In the genomic region with DNA sequence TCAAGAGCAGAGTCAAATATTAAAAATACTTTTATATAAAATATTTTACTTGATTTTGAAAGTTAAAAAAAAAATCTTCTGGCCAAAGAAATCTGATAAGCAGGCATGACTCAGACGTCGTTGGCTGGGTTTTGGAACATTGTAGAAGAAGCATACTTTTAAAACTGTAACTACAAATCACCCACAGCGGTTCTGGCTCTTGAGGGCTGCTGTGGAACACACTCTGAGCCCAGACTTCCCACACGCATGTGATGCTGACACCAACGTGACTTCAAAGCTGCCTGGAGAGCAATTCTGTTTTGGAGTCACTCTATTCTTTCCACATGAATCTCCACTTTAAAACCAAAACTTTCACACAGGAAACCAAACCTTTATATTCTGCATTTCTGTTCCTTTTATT, we compare ENCODE assay signal across 14 mouse cellular contexts.
DNase-seq lines count a peak whose midpoint lies in the region; ATAC-seq lines count a peak whose summit lies in the region.
"Had no signal": no experiment of that assay in that cellular context is flagged by ENCODE, and none has a peak within 500 bp of the region (broad histone marks: within the 10 kb centered on the region; RNA-seq: fewer than 3 reads in every experiment).

No protein-coding gene starts in this region.

- ATAC-seq in hematopoietic stem cell, adult 5-6 weeks (replicated peaks in 1 of 2; ENCODE audit: insufficient read depth in 1 of 2, low FRiP score in 2 of 2, low TSS enrichment in 1 of 2, low read depth in 1 of 2, poor library complexity in 2 of 2, severe bottlenecking in 2 of 2) = peak; percentile 64 to 78; a peak in 3 of 4 replicates
- ATAC-seq: forebrain, embryonic 14.5 days had no signal

- DNase-seq in embryo, embryonic 11 days = peak; percentile 2
- DNase-seq in embryo, embryonic 10 days (ENCODE audit: low spot score) = no peak
- peak; percentile 31 to 48 for DNase-seq in right cerebral cortex, adult 2 months (ENCODE audit: low spot score in 2 of 2)
- DNase-seq in right cerebral cortex, postnatal 14 days = no peak
- peak; percentile 37 to 61 for DNase-seq in right cerebral cortex, postnatal 36 days (ENCODE audit: low spot score in 2 of 2)
- DNase-seq in thymus, postnatal 14 days = no peak
- DNase-seq in layer of hippocampus, postnatal 25 days (ENCODE audit: extremely low spot score in 1 of 2, low spot score in 1 of 2) = no peak
- DNase-seq: cerebellum, adult 18-20 months; gastrocnemius, postnatal 25 days; kidney, adult 9 months; lung, postnatal 14 days; thymus, postnatal 36 days had no signal

Comparison
In these comparisons a context has a peak if more than half of its experiments do, and no peak if none do; other contexts are left out.
1. DNase-seq: peak in embryo, embryonic 11 days (single experiment), right cerebral cortex, adult 2 months (2 of 2) and right cerebral cortex, postnatal 36 days (2 of 2); none in embryo, embryonic 10 days (single experiment), right cerebral cortex, postnatal 14 days (single experiment), thymus, postnatal 14 days (single experiment) and layer of hippocampus, postnatal 25 days (0 of 2).